Mouse (Mus musculus) inflammation-experienced regulatory T-cells, adult 6 months (primary cell): Measurements from ENCODE around the gene Nck2. TPM values are rescaled to one million over a fixed set of nuclear protein-coding genes. Genes with fewer than 3 reads are reported as not detected.
A peak's percentile ranks its signal among the peaks of the same experiment; 100 is the strongest.

Source experiments
- ATAC-seq: one replicate; pipeline ENCODE4 v1.8.0; 2017
- polyA plus RNA-seq, 3 experiments: library from polyadenylated mRNA; unstranded; fragments of 100-300 nt; shearing (Covaris generic); gene quantifications; one replicate each; pipeline ENCODE4 v1.2.1; 2017

Nck2 gene
- polyA plus RNA-seq, 3 experiments from 2014 or later = 14.9 to 24.1 (median 18.7) TPM

- ATAC-seq = no peak
These were observed 26.2 kb downstream of the Nck2 start for GRCm38 (mm10) chr1:43470421-43471179.

DNA sequence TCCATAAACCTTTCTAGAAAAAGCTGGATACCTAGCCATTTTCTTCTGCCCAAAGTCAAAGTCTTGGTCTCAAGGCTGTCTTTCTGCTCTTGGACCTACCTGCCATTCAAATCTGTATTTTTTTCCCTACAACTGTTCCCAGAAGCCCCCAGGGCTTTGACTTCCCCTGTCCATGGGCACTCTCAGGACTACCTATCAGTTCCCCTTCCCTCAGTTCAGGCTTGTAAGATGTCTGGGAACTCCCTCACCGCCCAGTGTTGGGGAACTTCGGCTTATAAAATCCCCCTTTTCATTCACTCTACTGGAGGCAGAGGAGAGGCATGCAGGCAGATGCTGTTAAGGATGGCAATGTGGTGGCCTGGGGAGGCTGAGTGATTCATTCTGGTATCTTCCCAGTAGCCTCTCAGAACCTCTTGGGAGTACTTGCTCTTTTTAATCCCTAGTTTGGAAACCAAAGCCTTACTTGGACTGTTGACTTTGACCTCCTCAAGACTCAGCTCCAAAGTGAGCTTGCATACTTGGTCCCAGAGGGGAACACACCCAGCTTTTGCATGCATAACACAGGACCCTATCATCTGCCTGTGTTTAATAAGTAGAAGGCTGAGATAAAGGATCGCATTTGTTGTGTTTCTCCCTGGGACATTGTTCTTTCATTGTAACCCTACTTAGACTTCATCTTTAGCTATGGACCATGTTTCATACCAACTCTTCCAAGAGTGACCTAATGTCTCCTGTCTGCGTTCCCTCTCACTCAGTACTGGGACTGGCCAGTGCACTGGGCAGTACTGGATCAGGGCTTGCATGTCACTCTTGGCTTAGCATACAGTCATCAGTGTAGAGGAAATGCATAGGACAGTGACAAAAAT is 27.0 kb downstream of the Nck2 start:
- ATAC-seq = no peak

DNA sequence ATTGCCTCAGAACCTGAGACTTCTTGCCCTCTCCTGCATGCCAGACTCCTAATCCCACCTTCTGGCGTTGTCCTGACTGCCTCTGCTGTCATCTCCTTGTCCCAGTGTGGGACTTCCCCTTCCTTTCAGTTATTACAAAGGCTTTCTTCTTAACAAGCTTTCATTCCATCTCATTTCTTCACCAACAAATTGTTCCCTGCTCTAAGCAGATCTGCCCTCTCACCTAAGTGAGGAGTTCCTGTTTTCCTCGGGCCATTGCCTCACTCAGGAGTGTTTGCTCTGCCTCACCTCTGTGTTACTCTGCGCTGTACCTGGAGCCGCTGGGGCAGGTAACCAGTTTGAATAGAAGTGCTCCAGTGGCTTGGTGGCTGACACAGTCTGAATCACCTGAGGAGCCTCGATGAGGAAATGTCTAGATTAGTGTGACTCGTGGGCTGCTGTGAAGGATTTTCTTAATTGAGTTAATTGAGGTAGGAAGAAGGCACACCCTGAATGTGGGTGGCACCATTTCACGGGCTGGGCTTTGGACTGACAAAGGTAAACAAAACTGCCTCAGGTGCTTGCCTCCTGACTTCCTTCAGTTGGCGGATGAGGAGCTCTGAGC is 27.8 kb downstream of the Nck2 start:
- no peak for ATAC-seq

DNA sequence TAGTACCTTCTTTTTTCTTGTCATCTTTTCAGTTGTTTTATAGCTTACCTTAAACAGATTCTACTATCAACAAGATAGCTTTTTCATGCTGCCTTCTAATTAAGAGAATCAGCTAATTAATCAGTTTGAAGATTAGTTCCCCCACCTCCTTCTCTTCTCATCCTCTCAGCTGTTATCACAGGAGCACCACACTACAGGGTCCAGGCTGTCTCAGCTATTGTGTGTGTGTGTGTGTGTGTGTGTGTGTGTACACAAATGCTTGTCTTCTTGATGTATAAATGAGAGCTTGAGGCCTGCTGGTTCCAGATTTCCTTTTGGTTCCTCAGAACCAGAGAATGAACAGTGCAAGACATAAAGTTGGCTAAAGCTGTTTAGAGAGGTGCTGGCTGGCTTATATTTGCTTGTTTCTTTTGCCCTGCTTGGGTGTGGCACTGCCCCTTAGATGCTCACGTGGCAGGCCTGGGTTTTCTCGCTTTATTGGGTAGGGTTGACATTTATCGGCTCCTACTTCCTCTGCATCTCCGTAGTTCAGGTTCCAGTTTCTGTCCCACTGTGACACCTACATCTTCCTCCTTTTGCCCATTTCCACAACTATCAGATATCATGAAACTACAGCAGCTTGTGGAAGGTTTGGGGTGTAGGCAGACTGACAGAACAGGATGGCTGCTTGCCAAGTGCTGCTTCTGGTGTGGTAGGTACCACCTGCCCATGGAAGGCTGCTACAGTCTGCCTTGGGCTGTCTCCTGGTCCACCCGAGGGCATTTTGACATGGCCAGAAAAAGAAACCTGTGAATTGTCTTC is 29.6 kb downstream of the Nck2 start:
- ATAC-seq = peak; percentile 11

DNA sequence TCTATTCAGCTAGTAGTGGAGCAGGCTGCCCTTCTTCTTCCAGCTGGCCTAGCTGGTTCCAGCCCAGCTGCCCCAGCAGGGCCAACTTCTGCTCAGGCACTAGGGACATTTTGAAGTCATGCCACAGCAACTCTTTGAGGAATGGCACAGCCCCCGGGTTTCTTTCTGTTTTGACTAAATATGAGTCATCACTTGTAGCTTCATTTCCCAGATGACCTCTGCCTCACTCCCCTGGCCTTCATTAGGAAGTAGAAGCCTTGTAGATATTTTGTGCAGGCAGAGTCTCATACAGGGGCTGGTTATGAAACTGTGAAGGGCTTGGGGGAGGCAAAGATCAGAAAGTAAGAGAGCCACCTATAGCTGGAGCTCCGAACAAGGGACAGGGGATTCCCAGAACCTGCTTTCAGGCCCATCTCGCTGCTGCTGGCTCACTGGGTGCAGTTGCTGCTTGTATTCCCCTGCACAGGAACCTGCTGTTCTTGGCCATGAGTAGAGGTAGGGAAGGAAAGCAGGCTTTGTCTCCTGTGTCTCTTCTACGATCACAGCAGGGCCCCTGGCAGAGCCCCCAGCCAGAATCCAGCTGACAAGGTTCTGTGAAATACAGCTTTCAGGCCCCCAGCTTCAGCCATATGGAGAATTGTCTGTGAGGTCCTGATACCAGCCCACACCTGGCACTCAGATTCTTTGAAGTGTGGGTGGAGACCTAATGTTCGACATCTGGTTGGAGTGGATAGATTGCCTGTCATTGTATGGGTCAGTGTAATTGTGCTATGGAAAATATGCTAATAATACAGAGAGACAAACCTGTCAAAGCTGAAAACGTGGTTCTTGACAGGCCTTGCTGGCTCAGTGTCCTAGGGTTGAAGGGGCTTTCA is 30.4 kb downstream of the Nck2 start:
- peak; percentile 41 for ATAC-seq

DNA sequence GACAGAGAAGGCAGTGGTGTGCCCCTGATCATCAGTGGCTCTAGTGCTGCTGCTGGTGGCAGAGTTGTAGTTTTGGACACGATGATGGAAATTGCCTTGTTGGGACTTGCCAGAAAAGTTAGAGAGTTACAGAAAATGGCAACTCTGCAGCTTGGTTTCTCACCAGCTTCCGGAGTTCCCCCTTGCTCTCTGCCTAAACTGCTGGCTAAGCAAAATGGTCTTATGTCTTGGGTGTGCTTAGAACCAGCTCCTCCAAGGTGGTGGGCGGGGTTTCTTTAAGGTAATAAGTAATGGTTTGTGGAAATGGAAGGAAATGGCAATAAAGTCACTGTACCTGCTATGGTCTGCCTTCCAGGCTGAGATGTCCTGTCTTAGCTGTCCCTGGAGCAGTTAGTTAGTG is 33.6 kb downstream of the Nck2 start:
- peak; percentile 65 for ATAC-seq

GRCm38 (mm10) chr1:43485204-43485603 is 40.8 kb downstream of the Nck2 start:
- no peak for ATAC-seq

DNA sequence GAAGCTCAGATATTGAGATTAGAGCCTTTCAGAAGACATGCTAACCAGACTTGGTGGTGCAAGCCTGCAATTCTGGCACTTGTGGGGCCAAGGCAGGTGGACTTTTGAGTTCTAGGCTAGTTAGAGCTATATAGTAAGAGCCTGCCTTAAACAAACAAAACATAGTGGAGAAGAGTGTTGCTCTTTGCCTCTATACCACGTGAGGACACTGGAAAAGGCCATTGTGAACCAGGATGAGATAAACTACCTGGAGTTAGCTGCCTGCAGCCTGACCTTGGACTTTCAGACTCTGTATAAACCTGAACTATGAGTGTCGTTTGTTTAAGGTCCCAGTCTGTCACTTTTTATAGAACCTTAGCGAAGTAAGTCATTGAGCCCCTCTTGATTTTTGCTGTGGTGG is 42.1 kb downstream of the Nck2 start:
- no peak for ATAC-seq

GRCm38 (mm10) chr1:43486956-43487722 is 42.8 kb downstream of the Nck2 start:
- ATAC-seq = no peak

GRCm38 (mm10) chr1:43489311-43489710 is 44.9 kb downstream of the Nck2 start:
- no peak for ATAC-seq

GRCm38 (mm10) chr1:43491506-43492269 is 47.3 kb downstream of the Nck2 start:
- ATAC-seq = no peak

- ATAC-seq = no peak
These were observed 48.5 kb downstream of the Nck2 start for GRCm38 (mm10) chr1:43492803-43493437.

- no peak for ATAC-seq
These were observed 51.7 kb downstream of the Nck2 start for GRCm38 (mm10) chr1:43496051-43496450.

DNA sequence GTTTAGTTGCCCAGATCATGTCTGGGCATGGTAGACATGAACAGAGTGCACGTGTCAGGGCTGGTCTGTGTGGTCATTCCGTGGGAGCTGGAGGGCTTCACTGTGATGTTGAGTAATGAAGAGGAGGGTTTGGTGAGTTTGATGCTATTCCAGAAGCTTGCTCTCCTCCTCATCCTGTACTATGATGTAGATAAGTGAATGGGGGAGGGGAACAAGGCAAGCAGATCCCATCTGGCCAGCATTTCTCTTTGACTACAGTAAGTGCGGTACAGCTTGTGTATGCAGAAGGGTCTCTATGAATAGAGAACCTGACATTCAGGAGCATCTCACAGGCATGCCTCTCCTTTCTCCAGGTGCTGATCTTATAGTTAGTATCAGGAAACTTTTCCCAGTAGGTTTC is 52.6 kb downstream of the Nck2 start:
- no peak for ATAC-seq

DNA sequence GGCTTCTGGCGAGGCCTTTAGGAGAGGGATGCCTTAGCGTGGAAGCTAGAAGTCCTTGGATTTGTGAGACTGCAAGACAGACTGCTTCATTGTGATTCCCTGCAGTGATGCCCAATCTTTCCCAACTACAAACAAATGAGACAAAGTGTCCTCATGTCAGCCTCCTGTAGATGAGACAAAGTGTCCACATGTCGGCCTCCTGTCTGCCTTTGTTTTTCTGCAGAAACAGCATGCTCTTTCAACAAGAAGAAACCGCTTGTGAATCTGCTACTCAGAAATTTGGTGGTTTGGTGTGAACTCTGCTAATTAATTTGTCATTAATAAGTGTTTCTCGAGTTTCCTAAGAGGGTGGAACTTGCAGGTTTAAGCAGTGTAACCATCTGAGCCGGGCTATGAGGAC is 53.6 kb downstream of the Nck2 start:
- no peak for ATAC-seq

DNA sequence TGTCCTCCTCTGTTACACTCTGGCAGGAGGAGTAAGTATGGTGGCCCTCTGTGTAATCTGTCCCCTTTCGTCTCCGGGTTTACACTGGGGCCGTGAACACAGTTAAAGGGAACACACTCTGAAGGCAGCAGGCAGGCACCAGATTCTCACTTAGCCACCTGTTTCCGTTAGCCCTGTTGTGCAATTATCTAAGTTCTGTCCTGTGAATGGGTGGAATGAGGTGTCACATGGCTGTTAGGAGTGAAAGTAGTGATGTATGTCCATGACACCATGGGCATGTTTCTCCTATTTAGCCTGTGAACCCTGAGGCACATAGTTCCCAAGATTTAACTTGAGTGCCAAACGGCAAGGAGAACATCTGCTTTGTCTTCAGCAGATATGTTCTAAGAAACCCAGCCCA is 55.7 kb downstream of the Nck2 start:
- peak; percentile 68 for ATAC-seq

GRCm38 (mm10) chr1:43501143-43501919 is 57.0 kb downstream of the Nck2 start:
- ATAC-seq = peak; percentile 49

DNA sequence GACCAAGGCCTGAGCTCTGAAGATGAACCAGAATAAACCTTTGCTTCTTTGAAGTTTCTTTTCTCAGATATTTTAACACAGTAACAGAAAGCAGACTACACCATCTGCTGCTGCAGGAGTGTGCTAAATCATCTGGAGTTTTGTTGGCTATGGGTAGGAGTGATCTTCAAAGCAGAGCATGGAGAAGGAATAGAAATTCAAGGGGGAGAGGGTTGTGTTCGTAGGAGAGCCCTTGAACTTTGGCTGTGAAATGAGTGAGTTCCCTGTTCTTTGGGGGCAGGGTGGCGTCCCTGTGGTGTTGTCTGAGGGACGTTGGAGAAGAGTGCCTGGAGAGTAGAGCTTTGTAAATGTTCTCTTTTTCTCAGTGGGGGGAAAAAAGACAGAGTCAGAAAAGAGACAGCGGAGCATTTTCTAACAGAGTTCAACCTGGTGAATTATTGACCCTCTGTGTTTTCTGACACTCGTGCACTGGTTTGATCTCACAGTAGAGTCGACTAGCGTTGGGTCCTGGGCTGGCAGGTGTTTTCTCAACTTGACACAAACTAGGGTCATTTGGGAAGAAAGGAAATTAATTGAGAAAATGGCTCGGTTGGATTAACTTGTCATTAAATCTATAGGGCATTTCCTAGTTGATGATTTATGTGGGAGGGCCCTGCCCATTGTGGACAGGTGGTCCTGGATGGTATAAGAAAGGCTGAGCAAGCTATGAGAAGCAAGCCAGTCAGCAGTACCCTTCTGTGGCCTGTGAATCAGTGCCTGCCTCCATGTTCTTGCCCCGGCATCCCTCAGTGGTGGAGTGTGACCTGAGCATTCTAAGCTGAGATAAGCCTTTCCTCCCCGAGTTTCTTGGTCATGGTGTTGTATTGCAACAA is 57.8 kb downstream of the Nck2 start:
- ATAC-seq = no peak
